Mouse (Mus musculus) brain, adult 2 months (tissue): Measurements from ENCODE around the gene E130308A19Rik.

Experiments used
- DNase-seq: peaks from one replicate; pipeline ENCODE4 v3.0.0; 2011; ENCODE audit warnings: low read depth, low spot score

E130308A19Rik gene

DNA sequence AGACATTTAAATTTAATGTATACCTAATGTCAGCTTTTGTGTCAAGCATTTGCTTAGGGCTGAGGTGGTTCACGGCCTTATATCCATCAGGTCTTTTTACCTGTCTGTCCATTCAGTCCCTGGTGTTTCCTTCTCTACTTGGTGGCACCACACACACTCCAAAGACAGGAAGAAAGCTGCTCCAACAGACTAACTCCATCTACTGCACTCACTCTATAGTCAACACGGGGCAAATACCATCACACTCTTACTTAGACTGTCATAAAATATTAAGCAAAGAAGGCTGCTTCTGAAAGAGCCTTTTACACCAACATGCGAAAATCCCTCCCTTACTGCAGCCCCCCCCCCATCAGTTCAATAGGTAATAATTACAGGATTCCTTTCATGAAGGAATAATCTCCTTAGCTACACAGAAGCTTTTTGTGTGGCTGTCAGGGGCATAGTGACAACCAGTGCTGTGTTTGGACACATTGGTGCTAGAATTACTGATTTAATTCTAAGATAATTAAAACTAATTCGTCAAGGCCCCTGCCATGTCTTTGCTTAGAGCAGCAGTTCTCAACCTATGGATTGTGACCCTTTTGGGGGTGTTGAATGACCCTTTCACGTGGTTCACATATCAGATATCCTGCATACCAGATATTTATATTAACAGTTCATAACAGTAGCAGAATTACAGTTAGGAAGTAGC lies 101.3 kb downstream of the E130308A19Rik start:
- DNase-seq = no peak

DNA sequence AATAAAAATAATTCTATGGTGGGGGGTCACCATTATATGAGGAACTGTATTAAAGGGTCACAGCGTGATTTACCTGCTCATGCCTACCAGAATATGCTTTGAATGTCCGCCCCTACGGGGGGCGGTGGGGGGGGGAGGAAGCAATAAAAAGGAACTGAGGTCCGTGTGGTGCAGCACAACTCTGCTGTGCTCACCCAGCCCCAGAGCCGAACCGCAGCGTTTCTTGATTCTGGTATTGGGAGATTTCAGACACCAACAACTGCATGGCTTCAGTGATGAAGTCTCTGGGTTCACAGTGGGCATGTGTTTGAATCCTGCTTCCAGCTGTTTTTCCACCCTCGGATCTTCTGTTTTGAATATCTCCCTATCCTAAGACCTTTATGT lies 101.9 kb downstream of the E130308A19Rik start:
- DNase-seq = no peak

DNA sequence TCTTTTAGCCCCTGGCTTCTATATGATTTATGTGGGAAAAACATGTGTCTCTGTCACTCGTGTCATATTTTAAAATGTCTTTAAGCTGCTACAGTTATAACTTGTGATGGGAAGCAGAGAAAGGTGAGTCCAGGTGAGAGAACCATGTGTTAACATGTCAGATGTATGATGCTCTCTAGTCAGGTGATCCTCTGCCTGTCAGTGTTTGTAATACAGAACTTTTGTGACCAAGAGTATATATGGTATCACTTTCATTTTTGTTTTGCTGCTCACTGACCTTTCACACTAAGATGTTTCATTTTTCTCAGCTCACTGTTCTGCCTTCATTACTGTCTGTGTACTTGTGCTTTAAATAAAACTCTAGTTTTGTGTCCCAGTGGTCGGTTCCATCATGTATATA lies 102.8 kb downstream of the E130308A19Rik start:
- DNase-seq = no peak

DNA sequence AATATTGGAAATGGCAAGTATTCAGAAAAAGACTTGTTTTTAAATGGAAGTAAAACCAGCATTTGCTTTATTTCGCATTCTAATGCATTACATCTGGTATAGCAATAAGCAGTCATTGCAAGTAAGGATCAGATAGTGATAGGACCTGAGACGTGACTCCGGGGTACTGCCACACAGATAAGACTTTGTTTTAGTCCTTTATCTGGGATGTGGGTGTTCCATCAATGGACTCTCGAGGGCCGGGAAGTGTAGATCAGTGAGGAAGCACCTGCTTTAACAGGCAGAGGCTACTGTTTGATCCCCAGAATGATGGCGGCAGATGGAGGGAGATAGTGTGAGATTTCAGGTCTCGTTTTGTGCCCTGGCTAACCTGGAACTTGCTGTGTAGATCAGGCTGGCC lies 105.5 kb downstream of the E130308A19Rik start:
- no peak for DNase-seq

DNA sequence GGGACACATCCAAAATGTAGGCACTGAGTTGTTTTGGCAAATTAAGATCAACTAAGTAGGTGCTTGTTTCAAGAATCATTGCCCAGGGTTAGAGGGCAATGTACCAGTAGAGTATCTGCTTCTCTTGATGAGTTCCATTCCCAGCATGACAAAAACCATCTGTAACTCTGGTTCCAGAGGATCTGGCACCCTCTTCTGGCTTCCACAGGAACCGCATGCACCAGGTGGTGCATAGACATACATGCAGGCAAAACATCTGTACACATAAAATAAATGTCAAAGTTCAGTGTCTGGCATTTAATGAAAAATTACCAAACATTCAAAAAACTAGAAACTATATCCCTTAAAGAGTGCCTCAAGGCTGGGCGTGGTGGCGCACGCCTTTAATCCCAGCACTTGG lies 113.3 kb downstream of the E130308A19Rik start:
- DNase-seq = no peak

DNA sequence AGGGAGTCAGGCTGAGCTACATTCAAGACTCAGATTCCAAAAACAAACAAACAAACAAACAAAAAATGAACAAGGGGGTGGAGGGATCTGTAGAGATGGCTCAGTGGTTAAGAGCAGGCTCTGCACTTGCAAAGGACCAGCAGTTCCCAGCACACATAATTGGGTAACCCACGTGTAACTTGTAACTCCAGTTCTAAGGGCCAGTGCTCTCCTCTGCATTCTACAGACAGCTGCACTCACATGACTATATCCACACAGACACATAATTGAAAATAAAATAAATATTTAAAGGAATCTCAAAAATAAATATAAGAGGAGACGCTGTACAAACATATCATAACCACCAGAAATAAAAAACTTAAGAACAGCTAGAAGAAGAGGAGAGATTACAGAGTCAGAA lies 113.9 kb downstream of the E130308A19Rik start:
- DNase-seq = no peak

DNA sequence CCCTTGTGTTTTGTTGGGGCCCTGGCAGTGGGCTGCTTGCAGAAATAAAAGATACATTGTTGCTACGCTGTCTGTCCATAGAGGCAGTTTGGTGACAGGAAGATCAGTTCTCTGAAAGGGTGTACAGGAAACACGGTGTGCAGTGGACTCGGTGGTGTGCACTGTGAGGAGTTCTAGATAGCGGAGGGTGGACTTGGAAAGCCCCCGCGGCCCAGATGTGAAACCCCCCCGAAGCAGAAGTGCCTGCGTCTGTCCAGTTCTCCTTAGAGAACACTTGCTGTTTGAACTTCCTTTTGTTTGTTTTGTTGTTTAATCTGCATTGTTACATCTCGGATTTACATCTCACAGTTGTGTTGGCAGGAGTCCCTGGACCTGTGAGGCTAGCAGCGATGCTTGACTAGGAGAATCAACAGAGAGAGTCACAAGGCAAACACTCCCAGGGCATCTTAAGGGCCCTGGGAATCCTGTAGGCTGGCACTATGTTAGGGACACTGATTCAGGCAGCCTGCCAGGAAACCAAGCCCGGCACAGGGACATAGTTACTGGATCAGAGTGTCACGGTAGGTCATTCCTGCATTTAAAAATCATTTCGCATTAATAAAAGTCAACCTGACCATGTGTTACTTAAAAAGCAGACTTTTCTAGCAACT lies 127.6 kb downstream of the E130308A19Rik start:
- no peak for DNase-seq

DNA sequence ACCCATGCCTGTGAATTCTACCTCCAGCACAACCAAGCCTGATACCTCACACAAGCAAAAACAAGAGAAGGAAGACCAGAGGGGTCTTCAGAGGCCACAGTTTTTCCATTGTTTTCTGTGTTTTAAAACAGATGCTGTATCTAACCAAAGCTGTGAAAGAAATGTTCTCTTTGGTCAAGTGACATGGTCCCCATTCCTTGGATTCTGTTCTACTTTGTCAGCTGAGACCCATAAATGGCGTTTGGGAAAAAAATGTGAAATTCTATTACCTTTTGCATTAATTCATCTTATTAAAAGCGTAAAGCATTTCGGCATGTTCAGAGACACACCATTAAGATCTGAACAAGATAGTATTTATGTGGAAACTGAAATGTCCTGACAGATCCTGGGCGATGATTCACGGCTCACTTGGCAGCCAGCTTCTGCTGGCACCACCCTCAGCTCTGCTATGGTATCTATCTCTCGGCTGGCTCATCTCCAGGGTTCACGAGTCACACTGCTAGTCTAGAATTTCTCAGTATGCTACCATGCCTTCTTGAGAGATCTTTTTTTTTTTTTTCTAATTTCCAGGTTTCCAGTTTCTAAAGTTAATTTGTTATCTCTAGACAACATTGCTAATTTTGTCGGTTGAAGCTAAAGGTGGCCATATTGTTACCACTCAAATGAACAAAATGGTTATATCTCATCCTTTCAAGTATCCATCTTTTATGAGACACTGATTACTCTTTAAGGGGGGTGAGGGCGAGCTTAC lies 130.5 kb downstream of the E130308A19Rik start:
- DNase-seq = peak; percentile 97

DNA sequence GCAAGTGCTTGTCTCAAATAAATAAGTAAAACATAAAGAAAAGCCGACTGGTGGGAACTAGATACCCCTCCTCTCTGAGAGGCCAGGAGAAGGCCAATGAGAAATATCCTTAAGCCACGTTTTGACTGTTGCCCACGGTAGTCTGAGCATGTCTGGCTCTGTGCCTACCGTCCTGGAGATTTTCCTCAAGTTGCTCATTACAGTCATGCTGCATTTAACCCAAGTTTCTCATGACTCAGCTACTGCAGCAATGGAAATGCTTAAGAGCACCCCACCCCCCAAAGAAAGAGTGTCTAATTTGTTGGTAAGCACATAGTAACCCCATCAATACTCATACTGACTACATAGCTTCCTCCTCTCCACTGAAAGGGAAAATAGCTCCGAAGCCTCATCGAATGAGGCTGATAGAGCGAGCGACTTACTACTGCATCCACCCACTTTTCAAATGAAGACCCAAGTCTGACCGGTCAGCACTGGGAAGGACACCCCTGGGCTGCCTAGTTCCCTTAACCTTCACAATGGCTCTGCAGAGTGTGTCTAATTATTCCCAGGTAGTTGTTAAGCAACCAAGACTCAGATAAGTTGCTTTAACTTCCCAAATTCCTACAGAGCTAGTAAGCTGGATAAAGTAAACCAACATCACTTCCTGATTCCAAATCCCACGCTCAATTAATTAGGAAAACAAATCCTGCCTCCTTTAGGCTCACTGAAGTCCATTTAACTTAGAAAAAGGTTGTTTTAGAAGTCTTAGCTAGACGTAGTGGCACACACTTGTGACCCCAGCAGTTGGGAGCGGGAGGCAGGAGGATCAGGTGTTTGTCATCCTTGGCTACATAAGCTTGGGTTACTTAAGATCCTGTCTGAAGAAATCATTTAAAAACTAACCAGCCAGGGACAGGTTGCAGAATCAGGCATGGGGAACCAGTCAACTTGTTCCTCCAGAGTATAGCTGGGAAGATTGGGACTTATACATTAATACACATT lies 131.7 kb downstream of the E130308A19Rik start:
- peak; percentile 54 for DNase-seq

DNA sequence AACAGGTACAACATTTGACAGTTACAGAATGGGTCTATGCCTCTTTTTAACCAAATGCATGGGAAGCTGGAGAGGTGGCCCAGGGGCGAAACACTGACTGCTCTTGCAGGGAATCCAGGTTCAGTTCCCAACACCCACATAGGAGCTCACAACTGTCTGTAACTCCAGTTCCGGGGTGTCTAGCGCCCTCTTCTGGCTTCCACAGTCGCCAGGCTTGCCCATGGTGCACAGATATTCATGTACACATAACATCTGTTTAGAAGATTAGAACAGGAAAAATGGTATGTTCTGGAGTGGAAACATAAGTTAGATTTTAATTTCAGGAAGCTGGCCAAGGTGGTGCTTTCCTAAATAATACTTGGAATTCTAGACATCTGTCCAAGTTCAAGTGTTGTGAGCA lies 134.0 kb downstream of the E130308A19Rik start:
- no peak for DNase-seq

DNA sequence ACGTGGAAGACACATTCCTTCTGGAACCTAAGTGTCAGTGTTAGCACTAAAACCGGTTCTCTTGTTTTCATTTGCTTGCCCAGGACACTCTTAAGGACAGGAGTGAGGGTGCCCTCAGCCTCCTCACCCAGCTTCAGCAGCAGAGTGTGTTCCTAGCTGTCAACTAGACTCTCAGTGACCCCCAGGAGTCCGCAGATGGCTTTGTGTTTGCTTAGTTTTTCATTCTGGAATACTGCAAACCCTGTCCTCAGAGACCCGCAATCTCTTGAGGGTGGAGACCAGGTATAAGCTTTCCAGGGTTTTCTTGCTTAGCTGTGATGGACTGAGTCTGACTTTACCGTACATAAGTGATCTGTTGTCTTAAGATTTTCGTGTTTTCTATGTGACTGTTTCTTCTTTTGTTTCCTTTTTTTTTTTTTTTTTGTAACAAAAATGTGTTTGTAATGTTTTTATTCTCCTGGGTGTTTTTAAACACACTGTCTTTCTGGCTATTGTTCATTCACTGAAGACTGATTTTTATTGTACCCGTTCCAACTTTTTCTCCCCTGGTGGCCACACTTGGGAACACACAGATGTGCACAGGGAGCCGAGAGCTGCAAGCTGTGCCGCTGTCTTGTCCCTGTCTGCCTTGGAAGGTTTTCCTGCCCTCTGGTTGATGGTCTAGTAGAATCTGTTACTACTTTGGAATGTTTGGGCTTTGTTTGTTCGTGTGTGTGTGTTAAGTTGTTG lies 134.8 kb downstream of the E130308A19Rik start:
- DNase-seq = peak; percentile 53

DNA sequence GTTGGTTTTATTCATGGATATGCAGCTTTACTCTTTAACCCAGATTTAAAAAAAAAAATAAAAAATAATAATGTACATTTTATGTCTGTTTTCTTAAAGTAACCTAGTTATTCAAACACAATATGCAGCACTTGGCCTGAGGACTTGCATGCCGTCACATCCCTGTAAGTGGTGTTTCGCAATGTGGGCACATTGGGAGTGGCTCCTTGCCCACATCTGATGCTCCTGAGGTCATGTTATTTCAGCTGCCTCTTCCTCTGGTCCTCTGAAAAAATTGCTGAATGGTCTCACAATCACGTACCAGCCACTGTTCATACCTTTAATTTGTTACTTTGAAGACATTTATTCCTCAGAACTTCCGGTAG lies 135.3 kb downstream of the E130308A19Rik start:
- no peak for DNase-seq

DNA sequence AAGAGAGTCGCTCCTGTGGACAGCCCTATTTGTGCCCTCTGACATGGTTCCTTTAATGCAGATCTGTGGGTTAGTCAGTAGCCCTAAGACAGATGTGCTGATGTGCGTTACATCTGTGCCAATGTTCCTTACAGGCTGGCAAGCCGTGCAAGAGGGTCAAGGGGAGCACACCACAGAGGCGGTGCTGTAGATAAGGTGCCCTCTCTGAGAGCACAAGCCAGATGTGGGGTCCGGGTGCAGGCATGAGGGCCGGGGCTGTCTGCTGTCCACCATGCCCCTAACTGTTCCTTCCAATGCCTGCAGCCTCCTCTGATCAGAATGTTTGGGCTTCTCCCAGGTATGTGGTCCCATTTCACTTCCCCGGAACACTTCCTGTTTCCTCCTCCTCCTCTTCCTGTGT lies 138.9 kb downstream of the E130308A19Rik start:
- DNase-seq = no peak

DNA sequence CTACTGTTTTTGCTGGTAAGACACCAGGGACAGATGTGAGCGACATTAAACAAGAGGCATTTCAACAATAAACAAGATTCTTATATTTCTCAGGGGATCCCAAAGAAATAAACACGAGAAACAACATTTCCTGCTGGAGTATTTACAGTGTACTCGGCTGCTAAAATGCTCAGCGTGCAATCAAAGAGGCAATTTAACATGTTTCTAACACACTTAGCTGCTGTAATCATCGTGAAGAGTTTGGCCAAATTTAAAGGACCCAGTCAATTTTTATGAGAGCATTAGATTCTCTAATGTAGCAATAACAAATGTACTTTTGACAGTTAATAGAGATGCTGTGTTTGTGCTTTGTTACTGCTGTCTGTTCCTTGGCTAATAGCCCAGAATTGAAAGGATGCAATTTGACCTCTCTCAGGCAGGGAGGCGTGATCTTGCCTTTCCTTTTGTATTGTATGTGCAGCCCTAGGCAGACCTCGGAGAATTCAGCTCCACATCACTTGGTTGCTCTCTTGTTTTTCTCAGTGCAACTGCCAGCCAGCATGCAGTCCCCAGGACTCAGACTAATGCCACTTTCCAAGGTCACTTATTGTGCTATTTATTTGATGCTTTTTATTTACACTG lies 139.5 kb downstream of the E130308A19Rik start:
- peak; percentile 58 for DNase-seq

DNA sequence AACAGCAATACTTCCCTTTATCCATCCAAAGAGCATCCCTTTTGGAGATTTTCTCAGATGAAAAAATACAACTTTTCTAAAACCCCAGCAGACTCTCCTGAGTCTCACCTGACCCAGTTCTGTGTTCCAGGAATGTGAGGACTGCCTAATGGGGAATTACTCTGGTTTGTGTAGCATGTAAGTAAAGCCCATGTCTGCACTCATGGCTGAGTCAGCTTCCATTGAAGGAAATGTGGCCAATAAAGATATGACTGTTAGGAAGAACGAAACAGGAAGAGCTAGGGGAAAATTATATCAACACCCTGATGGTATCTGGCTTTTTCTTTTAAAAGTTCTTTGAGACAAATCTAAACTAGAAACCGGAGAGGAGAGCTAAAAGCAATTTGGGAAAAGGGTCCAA lies 141.7 kb downstream of the E130308A19Rik start:
- no peak for DNase-seq

DNA sequence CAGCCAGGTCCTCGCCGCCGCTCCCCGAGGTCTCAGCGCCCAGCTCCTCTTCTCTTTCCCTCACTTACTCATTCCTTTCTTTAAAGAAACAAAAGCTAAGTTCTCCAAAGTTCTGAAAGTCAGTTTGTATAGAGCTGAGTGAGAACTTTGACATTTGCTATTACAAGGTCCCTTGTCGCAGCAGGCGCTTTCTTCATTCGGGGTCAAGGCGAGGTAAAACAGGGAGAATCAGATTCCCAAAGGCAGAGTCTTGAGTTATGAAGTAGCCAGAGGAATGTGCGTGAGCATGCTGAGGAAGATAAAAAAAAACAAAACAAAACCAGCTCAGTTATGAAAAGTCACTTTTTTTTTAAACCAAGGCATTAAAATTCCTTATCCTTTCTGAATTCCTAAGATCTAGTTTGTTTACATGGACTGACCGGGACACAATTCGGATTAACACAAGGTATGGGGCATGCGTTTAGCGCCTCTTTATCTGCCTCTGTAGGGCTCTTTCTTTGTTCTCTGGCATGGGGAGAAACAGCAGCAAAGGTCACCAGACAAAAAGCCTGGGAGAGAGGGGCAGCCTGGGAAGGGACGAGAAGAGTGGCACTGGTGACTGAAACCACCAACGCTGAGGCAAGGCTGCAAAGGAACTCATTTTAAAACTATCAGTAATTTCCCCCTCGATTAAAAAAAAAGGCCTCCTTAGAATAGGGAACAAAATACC lies 146.3 kb downstream of the E130308A19Rik start:
- no peak for DNase-seq

DNA sequence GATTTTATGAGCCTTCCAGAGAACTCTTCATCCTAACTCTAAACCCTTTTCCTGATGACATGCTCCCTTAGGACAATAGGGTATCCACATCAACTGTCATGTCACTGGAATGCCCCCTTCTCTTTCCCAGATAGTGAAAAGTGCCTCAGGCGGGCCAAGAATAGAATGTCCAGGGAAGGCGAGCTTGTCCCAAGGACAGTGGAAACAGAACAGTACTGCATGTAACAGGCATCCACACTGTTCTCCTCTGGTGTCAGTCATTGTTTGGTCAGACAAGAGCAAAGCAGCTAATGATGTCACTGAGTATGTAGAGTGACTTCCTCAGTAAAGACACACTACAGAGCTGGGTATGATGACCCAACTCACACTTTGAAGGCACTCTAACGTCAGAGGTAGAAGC lies 151.8 kb downstream of the E130308A19Rik start:
- no peak for DNase-seq

DNA sequence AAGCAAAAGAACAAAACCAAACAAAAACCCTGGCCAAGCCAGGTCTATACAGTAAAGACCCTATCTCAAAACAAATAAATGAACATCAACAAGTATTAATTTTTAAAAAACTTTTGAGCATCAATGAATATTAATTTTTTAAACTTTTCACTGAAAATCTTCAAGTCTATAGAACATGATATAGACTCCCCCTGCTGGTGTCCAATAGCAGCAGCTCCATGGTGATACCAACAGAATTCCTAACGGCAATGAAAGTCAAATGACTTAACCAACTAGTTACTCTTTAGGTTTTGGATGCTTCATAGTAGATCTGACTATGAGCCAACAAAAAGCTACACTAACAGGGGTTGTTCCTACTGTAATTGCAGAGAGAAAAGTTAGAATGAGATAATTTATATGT lies 154.6 kb downstream of the E130308A19Rik start:
- DNase-seq = peak; percentile 50

DNA sequence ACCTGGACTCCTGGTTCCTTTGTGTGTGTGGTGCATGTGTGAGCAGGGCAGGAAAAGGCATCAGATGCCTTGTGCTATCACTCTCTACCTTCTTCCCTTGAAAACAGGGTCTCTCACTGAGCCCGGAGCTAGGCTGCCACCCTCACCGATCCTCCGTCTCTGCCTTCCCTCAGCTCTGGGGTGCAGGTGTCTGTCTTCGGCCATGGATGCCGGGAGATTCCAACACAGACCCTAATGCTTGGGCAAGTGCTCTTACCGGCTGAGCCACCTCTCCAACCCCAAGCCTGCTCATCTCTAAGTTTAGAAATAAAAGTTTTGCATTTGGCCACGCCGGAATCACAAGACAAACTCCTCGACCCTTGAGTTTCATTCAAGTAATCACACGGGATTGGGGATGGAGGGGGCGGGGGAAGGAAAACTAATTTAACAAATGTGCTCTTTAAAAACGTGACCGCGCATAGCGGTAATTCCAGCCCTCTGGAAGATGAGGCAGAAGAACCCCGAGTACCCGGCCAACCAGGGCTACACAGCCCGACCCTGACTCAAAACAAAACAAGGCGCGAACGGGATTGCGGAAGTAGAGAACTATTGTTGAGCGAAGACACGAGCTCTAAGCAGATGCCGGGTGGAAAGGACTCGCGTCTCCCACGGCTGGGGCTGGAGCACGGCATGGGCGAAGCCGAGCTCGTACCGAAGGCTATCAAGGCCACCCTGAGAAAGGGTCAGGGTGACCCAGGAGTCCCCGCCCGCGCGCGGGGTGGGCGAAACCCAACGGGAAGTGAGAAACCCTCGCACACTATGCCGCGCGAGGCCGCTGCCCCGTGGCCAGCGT lies 157.1 kb downstream of the E130308A19Rik start:
- peak; percentile 18 for DNase-seq
